Mouse (Mus musculus) hematopoietic stem cell, adult 5-6 weeks (primary cell): Measurements from ENCODE around the gene Cxcl14. TPM values are rescaled to one million over a fixed set of nuclear protein-coding genes. Genes with fewer than 3 reads are reported as not detected.
A peak's percentile ranks its signal among the peaks of the same experiment; 100 is the strongest.

Experiments
- ATAC-seq, 2 experiments: fragments of 125-278 bp in 1 of 2; replicated peaks in 1 of 2; 2 replicates each; pipeline ENCODE4 v1.8.0; 2016 to 2017; ENCODE audit warnings: inconsistent platforms in 2 of 2, mild to moderate bottlenecking in 2 of 2, moderate number of reproducible peaks in 2 of 2, low read depth in 1 of 2, moderate TSS enrichment in 1 of 2; ENCODE audit not compliant: low FRiP score in 2 of 2, poor library complexity in 2 of 2, severe bottlenecking in 2 of 2, insufficient read depth in 1 of 2, low TSS enrichment in 1 of 2
- total RNA-seq: library from RNA; stranded (forward); fragments of 172-1452, 232-1000 nt; gene quantifications from 2 replicates; pipeline ENCODE4 v1.2.3, GENCODE M21; 2017

The Cxcl14 gene
- 0.84 TPM in 1 of 2 replicates, not detected in the other for total RNA-seq

DNA sequence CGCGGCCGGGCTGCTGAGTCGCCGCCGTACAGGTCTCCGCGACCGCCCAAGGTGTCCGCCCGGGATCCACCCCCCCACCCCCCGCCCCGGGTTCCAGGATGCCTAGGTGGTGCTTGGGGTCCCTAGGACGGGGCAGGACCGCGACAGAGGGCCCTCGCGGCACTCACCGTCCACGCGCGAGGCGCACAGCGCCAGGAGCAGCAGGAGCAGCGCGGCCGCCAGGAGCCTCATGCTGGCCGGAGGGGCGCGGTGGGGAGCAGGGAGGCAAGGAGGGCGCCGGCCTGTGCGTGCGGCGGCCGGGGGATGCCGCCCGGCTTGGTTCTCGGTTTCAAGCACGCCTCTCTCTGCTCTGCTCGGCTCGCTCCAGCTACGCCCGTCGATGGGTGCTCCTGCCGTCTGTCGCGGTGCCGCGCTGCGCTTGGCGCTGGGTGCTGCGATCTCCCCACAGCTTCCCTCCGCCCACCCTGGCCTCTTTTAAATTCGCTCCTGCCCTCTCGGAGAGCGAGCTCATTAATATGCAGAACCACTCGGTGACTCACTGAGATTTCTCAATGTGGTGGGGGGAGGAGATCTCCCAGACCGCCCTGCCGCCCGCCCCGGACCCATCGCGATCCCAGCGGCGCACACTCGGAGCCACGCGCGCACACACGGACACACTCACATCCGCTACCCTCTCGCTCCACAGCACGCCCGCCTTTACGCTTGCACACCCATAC lies at the start of gene Cxcl14:
Gene Cxcl14 (minus strand): TSS at position 609 of the 716 bp plus-strand sequence.
- no peak for ATAC-seq

DNA sequence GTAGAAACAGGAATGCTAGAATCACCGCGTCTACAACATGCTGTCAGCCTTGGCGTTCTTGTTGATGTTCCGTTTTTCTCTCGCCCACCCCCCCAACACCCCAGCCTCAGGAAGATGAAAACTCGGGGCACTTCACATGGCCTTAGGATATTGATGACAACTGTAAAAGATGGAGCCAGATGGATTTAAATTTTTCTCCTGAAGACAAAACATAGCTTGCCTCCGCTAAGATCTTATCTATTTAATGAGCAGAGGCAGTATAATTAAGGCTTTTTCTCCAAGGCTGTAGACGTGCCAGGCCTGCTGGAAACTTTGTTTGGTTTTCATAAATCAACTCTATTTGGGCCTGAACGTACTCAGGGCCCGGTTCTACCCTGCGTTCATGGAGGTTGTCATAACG lies 48.0 kb upstream of the Cxcl14 start:
- no peak for ATAC-seq

DNA sequence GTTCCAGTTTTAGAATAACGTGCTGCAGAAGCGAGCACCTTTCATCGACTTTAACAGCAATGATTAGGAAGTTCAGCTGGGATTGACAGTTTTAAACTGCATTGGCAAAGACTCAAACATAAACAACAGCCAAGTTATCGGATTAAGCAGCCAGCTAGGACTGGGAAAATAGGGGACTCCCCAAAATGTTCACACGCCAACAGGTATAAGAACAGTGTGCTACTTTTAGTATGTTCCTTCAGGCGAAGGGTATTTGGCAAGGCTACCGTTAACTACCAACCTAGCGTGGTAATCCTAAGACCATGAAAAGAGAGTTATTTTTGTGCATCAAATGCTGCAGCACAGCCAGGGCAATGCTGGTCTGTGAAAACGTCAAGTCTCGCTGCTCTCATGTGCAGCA lies 46.1 kb upstream of the Cxcl14 start:
- ATAC-seq, result no peak

DNA sequence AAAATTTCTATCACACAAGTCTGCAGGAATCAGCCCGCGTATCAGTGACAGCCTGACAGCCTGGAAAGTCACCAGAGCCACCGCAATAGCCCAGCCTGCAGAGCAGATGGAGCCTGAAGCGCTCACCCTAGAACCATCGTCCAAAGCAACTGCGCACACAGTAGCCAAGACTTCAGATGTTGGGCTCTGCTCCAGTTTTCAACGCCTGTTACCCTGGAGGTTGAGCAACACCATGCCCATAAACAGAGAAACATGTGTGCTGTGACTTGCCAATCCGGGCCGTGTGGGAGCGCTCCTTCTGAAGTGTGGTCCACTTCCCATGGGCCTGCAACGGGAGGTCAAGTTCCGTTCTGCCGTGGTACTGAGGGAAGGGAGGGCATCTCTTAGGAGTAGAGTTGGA lies 44.2 kb upstream of the Cxcl14 start:
- no peak for ATAC-seq

DNA sequence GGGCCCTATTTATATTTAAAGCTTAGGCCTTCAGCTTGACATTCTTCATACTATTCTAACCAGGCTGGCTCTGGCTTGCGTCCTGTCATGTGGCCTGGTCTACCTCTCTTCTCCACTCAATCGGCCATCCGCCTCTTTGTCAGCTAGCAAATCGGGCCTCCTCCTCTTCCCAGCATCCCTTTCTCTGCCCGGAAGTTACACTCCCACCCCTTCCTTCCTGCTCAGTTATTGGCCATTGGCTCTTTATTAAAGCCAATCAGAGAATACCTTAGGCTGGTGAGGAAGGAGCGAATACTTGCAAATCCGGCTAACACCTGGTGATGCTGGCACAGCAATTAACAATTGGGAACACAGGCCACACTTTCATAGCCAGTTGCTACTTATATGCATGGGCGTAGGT lies 43.5 kb upstream of the Cxcl14 start:
- ATAC-seq, result no peak

DNA sequence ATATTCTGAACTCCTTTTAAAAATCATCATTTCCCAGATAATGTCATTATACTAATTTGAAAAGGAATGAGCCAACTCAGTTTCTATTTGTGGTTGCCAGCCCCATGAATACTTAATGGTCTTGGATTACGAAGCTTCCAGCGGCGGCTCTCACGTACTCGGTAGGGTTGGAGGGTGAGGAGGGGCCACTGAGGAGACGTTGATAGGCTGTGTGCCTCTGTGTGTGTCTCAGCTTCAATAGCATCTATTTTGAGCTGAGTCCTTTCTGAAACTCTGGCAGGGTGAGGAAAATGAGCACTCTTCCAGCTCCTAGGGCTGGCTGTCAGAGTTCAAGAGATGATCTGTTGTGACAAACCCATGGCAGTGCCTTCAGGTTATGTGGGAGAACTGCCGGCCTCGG lies 40.6 kb upstream of the Cxcl14 start:
- no peak for ATAC-seq

DNA sequence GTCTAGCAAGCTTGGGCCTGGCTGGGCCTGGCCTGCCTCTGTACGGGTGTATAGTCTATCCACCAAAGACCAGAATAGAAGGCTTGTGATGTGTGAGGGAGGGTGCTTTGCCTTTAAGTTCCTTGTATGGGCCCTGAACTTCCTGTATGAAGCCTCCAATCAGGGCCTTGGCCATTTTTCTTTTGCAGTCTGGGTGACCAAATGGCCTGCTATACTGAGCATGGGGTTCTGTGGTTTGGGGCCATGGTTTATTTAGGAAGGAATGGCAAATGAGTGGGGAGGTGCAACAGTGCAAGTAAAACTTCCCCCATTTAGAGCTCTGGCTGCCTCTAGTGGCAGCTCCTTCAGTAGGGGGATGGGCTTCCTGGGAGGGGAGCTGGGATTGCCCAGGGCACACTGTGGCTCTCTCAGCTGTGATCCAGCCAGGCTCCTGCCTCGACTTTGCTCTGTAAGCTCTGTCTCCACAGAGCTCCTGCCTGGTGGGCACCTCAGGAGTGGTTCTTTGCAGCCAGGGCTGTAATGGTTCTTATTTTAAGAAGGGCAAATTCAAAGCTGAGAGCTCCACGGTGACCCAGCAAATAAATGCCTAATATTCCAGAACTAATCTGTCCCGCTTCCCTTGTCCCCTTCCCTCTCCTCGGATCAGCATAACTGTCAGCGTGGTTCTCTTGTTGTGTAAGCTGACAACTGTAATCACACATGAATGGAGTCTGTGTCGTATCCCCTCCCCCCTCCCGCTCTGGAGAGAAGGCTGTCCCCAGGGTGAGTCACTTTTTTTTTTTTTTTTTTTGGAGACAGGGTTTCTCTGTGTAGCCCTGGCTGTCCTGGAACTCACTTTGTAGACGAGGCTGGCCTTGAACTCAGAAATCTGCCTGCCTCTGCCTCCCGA lies 38.7 kb upstream of the Cxcl14 start:
- 0 out of 4 replicates have a peak, but pooled peaks of 1 of the 2 experiments have one; percentile 27 for ATAC-seq

DNA sequence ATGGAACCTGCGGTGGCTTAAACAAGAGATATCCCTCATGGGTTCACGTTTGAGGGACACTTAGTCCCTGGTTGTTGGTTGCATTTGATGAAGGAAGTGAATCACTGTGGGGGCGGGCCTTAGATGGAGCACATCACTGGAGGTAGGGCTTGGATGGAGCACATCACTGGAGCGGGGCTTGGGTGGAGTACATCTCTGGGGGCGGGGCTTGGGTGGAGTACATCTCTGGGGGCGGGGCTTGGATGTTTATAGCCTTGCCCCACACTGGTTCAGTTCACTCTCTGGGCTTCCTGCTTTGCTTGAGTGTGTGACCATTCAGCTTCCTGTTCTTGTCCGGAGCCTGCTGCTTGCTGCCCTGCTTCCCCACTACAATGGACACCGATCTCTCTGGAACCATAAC lies 37.9 kb upstream of the Cxcl14 start:
- no peak for ATAC-seq

DNA sequence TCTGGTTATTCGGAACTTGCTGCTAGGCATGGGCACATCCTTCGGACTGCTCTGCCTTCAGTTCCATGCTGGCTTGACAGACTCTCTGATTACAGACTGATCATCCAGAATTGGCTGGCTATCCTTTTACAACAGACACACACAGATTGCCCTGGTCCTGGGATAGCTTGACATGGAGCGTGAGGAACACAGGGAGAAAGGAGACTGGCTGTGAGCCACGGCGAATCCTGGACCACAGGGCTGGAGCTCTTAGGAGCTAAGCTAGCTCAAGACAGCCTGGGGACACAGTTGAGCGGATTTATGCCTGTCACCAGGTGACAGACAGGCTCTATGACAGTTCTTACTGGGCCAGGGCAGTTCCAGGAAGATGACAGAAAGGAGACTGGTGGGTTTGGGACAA lies 36.0 kb upstream of the Cxcl14 start:
- ATAC-seq, result no peak

DNA sequence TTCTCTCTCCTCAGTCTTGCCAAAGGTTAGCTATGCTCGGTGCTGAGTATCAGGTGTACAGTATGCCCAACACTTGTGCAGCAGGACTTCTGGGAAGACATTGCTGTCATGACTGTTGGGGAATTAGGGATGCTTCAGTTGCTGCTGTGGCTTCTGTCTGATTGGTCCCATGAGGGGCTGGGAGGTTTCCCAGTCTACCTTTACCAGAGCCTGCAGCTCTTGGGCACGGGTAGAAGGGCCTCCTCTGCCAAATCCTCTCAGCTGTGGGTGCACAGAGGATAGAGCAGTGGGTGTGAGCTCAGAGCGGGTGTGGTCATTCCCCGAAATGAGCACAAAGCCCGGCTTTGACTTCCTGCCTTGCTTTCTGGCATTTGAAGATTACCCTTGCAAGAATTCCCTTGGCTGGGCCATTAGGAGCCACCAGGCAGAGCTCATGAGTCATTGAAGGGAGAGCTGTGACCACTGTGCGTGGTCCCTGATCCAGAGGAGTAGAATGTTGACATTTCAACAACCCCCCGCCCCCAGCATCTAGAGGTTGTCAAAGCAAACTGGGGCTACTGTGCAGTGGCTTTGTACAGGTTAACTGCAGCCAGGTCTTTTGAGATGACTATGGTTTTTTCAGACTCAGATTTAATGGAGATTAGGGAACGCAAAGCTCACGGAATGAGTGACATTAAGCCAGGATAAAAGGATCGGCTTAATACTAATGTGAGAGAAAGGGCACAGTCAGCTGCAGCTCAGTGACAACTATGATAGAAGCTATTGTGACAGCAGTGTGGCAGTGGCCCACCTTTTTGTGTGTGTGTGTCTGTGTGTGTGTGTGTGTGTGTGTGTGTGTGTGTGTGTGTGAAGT lies 34.5 kb upstream of the Cxcl14 start:
- no peak for ATAC-seq

DNA sequence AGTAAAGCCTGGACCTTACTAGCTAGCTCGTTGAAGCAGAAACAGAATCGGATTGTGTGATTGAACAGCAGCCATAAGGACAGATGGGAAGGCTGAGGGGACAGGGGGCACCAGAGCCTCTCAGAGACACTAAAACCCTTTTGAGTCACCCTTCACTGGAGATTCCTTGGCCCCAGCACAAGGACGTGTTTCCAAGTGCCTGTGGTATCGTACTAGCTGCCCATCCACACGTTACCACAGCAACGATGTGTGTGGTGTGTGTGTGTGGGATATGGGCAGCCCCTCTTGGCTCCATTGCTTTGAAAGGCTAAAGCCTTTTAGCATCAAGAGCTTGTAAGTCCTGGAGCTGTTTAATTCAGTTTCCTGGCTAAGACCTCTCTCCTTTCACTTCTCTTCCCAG lies 33.4 kb upstream of the Cxcl14 start:
- ATAC-seq, result no peak

DNA sequence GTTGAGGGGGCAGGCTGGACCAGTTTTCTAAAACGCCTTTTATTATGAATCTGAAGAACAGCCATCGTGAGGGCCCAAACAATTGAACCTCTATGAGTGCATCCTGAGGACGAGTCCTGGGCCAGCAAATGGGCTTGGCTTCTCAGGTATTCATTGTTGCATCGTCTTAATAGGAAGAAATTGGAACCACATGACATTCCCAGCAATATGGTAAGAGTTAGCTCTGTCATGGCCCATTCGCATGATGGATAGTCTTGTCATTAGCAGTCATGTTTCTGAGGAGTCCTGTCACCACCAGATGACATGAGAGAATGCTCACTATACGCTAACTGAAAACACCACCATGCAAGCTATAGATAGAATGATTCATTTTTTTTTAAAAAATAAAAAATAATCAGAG lies 32.8 kb upstream of the Cxcl14 start:
- no peak for ATAC-seq

DNA sequence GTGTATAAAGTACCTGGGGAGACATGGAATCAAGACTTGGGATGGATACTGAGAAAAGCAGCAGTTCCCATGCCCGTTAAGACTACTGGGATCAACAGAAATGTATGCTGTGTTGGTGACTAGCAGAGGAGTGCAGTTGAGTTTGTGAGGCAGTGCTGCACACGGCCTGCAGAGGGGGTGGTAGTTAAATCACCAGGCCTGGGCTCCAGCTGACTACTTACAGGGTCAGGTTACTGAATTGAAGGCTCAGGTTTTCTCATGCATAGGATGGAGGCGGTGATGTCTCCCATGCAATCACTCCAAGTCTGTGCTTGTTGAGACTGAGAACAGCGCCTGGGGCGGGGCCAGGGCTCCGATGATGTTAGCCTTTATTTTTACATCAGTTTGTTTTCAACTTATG lies 31.4 kb upstream of the Cxcl14 start:
- ATAC-seq, result no peak

DNA sequence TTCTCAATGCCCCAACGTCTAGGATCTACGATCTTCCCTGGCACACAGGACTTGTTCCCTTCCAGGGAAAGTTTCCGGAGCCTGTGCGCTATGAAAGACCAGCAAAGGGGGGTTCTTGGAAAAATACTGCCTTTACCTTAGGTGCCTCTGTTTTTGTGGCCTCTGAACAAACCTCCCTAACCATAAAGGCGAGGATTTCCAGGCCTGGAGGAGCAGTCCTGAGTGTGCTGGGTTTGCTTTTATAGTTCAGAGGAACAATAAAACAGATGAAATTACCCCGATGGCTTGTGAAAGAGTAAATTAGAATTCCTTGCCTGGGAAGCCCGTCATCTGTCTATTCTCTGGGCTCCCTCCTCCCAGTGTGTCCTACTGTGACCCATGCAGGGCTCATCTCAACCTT lies 25.3 kb upstream of the Cxcl14 start:
- no peak for ATAC-seq

DNA sequence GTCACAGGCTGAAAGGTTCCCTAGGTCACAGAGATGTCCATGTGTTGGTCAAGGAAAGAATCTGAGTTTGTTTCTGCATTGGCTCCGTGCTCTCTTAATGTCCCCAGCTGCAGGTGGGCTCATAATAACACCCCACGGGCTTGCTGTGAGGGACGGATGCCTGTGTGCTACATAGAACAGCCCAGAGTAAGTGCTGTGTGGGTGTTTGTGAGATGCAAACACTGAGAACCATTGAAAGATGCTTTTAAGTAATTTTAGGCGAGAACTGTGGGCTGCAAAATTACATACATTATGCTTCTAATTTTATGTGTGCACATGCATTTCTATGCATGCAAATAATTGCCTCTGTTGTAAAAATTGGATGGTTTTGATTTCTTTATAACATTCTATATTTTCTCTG lies 20.6 kb upstream of the Cxcl14 start:
- ATAC-seq, result no peak

DNA sequence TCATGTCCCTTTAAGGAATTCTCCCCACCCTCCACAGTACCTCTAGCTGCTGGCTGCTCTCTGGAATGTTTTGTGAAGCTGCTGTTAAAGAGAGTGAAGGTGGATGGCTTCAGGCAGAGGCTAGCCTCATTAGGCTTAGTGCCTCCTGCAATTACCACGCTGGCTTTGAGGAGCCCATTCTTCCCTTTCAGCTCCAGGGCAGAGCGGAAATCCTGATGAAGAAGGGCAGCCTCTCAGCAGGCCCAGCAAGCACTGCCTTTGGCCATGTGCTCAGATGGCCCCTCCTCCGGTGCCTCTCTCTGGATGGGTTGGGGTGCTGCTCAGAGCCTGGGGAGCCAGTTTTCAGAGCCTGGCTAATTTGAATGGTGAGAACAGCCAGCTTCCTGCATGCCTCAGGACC lies 18.9 kb upstream of the Cxcl14 start:
- no peak for ATAC-seq

DNA sequence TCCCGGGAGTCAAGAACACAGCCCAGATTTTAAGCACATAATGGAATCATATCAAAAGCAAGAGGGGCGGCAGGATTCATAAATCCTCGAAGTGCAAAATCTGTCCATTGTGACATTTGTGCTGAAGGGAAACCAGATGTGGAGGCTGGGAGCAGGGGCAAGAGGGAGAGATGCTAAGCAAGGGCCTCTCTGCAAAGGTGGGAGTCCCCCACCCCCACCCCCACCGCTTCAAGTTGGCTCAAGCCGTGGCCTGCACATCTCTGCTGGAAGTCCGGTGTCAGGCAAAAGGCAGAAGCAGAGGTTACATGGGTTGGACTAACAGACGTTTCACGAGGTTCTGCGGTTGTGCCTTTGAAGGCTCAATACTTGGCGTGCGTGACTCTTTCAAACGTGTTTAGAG lies 8.7 kb upstream of the Cxcl14 start:
- ATAC-seq, result no peak

DNA sequence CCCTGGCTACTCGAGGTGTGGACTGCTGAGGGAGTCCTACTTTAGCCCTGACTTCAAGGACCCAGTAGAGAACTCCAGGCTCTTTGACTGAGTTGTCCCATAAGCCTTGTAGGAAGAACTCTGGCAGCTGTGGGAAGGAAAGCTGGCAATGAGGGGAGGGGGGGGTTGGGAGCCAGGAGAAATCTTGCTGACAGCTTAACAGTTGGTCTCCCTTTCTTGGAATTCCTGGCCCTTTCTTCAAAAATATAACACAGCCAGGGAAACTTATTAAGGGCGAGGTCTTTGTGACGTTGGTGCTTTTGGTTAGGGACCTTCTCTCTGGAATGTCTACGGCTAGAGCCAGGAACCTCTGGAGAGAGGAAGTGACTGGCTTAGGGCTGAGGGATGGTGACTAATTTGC lies 8.1 kb upstream of the Cxcl14 start:
- ATAC-seq, result no peak
